Mouse (Mus musculus): ENCODE results near the gene Olfm1.

GRCm38 (mm10) chr2:28204167-28204566 is 11.4 kb downstream of the Olfm1 start:
- TF ChIP-seq GATA1 (IDR thresholded peaks at IDR 0.05; ENCODE audit: borderline replicate concordance, low read length) (no peak), FLI1 (IDR thresholded peaks at IDR 0.05; ENCODE audit: low read length) (no peak)

Data from megakaryocyte, embryonic 14.5 days (primary cell).